Mouse (Mus musculus): ENCODE data around the gene Tln2.
A peak's percentile ranks its signal among the peaks of the same experiment; 100 is the strongest.

Tln2 gene

GRCm38 (mm10) chr9:67274296-67274695, 285.2 kb downstream of the Tln2 start:
- DNase-seq (ENCODE audit: low read depth, low spot score), result no peak

DNA sequence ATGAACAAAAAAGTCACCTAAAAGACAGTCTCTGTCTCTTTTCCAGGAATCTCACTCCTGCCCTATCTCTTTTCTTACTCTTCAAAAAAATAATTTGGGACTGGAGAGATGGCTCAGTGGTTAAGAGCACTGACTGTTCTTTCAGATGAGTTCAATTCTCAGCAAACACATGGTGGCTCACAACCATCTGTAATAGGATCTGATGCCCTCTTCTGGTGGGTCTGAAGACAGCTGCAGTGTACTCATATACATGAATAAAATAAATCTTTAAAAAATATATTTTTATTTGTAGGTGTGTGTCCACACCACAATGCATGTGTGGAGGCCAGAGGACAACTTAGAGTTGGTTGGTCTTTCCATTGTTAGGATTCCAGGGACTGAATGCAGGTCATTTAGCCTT, 286.1 kb downstream of the Tln2 start:
- DNase-seq (ENCODE audit: low read depth, low spot score), result no peak

GRCm38 (mm10) chr9:67270734-67271133, 288.8 kb downstream of the Tln2 start:
- DNase-seq (ENCODE audit: low read depth, low spot score), result no peak

DNA sequence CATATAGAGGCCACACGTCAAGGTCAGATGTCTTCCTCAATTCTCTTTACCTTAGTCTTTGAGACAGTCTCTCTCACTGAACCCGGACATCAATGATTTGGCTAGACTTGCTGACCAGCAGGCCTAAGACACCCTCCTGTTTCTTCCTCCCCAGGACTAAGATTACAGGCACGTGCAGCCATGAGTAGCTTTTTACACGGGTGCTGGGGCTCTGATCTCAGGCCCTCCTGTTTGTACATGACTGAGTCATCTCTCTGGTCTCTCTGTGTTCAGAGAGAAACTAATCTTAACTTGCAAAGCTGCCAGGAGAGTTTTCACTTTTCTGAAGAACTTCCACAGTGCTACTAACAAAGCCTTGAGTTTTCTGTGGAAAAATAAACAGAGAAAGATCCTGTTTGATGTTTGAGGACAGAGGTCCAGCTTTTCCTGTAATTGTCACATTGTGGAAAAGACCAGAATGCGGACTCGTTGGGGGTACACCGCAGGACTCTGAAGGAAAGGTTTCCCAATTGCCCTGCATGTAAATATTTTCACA, 289.4 kb downstream of the Tln2 start:
- no peak for DNase-seq (ENCODE audit: low read depth, low spot score)

DNA sequence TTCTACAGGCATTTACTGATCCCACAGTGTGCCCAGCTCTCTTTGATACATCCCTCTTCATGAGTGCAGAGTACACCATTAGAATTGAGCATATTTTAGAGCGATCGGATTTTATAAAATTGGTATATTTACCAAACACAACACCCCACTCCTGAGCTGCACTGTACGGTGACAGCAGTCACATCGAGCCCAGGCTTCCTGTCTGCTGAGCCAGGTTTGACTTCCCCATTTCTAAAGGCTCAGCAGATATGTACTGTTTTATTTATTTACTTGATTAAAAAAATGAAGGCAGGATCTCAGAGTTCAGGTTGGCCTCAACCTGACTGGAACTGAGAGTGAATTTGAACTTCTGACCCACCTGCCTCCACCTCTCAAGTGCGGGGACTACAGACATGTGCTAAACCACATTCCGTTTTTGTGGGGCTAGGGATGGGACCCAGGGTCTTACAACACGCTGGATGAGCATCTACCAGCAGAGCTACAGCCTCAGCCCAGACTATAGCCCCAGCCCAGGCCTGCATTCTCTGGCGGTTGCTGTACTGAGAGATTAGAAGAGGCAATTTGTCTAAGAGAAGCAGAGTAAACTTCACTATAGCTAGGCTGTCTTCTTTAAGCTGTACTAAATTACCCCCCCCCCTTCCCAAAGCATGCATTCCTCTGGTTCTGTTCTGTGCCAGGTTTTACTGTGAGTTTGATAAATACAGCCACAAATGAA, 292.1 kb downstream of the Tln2 start:
- no peak for DNase-seq (ENCODE audit: low read depth, low spot score)

- DNase-seq (ENCODE audit: low read depth, low spot score), result no peak
Observed at GRCm38 (mm10) chr9:67265513-67265912, 294.0 kb downstream of the Tln2 start.

- DNase-seq (ENCODE audit: low read depth, low spot score), result no peak
Observed at GRCm38 (mm10) chr9:67264896-67265295, 294.6 kb downstream of the Tln2 start.

DNA sequence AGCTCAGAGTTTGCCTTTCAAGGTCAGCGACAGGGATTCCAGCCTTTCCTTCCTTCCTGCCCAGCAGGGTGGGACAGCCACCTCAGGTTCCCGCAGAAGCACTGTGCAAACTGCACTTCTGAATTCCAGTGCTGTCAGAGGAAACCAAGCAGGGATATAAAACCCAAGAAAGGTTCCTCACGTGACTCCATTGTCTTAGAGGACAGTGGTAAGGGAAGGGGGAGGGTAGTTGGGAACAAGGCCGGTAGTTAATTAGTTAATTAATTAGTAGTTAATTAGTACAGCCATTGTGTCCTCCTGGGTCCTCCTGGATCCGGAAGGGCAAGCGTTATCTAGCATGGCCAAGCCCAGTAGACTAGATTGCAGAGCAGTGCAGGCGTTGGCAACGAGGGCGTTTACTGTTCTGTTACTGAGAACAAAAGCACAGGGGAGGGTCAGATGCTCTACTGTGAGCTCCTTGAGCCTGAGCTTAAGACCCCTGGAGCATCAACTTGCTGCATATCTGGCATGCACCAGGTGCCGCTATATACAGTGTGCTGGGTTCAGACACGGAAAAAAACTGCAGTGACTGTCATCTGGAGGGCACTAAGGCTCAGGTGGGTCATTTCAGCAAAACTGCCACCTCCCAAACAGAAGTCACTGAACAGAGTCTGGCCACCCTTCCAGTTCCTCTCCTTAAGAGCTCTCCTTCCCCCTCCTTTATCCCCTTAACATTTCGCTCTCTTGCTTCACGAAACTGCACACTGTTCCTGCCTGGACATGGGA, 298.5 kb downstream of the Tln2 start:
- DNase-seq (ENCODE audit: low read depth, low spot score), result no peak

GRCm38 (mm10) chr9:67250141-67250540, 309.4 kb downstream of the Tln2 start:
- no peak for DNase-seq (ENCODE audit: low read depth, low spot score)

- DNase-seq (ENCODE audit: low read depth, low spot score), result no peak
Observed at GRCm38 (mm10) chr9:67247365-67247950, 312.0 kb downstream of the Tln2 start.

- DNase-seq (ENCODE audit: low read depth, low spot score), result no peak
Observed at GRCm38 (mm10) chr9:67245265-67245664, 314.2 kb downstream of the Tln2 start.

- DNase-seq (ENCODE audit: low read depth, low spot score), result no peak
Observed at GRCm38 (mm10) chr9:67241683-67242082, 317.8 kb downstream of the Tln2 start.

- DNase-seq (ENCODE audit: low read depth, low spot score), result no peak
Observed at GRCm38 (mm10) chr9:67240456-67240855, 319.0 kb downstream of the Tln2 start.

DNA sequence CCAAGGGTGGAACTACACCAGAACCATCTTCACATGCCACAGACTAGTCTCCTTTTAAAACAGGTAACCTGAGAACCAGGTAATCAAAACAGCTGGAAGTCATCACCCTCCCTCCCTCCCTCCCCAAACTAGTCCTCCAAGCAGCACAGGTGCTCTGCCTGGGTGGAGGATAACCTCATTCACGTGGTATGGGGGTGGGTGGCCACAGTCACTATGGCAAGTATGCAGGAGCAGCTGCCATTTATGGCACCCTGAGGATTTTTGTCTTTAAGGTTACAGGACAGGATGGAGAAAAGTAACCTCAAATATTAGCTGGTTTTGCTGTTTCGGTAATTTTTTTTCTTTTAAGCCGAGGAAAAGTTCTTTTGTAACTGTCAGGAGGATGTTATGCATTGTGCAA, 322.5 kb downstream of the Tln2 start:
- no peak for DNase-seq (ENCODE audit: low read depth, low spot score)

DNA sequence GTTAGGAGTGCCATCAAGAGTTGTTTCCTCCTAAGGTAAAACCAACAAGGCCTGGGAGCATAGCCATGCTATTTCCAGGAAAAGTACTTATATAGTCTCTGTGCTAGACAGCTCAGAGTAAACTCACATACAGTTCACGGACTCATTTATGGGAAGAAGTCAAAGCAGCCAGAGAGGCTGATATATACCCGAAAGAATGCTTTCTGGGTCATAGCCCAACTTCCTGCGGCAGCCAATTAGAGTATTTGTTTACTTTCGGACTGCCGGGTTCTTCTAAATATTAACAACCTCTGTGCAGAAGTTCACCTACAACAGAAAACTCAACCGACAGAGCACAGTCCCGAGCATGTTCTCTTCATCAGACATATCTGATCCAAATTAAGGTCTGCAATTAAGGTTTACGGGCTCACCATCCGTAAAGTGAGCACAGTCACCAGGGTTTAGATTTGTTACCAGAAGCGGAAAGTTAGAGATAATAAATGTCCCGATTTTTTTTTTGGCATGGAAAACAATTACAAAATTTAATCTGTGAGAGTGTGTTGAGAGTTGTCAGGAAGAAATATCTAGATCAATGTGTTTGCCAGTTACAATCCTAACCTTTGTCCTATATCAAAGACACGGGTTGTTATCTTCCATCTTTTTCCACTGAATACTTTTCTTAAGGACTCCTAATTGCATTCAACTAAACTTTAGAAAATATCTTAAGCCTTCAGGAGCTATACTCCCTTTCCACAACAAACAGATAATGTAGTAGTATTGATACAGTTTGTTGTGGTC, 323.9 kb downstream of the Tln2 start:
- no peak for DNase-seq (ENCODE audit: low read depth, low spot score)

DNA sequence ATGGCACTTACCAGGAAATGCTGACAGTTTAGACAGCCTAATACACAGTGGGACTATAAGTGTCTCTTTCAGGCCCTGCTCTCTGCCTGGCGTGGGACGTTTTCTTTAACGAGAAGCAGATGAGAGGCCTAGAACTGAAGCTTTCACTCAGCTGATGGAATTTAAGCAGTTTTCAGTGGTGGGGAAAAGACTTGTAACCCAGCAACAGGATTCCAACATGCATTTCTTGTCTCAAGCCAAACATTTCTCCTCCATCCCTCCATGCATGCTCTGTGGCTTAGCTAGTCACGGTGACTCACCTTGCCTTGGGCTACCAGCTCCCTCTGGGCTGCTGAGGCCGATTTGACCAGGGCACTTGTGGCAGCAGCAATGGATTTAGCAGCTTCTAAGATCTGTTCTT, 330.5 kb downstream of the Tln2 start:
- peak; percentile 30 for DNase-seq (ENCODE audit: low read depth, low spot score)

DNA sequence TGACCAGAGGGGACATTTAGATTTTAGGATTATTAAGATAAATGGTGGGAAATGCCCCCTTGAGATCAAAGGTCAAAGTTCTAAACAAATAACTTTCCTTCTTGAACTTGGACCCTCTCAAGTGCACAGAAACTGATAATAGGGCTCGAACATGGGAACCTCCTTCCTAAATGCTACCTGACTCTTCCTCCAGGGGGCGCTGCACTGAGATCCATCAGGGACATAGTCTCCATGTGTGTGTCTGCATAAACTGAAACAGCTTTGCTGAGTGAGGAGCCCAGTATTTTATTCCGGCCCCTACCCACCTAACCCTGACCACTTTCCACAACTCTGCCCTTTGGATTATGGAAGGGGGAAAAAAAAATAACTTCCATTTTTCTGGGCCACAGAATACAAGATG, 339.1 kb downstream of the Tln2 start:
- DNase-seq (ENCODE audit: low read depth, low spot score), result no peak

- DNase-seq (ENCODE audit: low read depth, low spot score), result no peak
Observed at GRCm38 (mm10) chr9:67218001-67218400, 341.5 kb downstream of the Tln2 start.

GRCm38 (mm10) chr9:67214191-67214985, 345.1 kb downstream of the Tln2 start:
- DNase-seq (ENCODE audit: low read depth, low spot score), result no peak

DNA sequence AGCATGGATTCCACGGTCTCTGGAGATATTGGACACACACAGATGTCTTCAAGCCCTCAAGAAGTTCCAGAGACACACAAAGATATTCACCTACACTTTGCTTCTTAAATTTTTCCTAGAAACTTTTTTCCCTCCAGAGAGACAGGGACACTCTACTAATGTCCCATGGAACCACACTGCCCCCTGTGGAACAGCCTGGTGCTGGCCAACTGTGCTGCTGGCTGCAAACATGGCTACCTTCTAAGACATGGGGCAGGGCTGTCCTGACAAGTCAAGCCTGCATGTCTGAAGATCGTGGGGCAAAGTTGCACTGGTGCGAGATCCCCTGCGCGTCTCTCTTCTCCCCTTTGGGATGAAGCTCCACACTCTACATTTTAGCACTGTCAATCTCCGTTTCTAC, 346.2 kb downstream of the Tln2 start:
- DNase-seq (ENCODE audit: low read depth, low spot score), result peak; percentile 58

DNA sequence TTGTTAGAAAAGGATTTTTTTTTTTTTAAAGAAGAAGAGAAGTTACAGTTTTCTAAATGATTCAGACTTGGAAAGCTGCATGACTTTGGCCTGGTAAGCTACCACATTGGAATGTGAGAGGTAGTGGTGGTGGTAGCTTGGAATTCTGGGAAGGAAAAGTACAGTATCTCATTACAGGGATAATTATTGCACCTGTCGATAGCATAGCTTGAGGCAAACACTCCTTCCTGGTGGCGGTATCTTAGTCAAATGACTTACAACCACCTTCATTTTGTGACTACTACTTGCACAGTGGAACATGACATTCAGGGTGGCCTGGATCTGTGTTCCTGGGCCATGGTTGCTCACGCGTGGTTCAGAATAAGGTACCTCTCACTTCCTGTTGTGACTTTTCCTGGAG, 348.3 kb downstream of the Tln2 start:
- no peak for DNase-seq (ENCODE audit: low read depth, low spot score)
